Mouse (Mus musculus) gastrocnemius, postnatal 14 days (tissue): ENCODE results near the gene Gm47841. TPM values are rescaled to one million over a fixed set of nuclear protein-coding genes. Genes with fewer than 3 reads are reported as not detected.

ENCODE experiments used
- total RNA-seq, 2 experiments: library from RNA; stranded (reverse); gene quantifications; 2 replicates each; pipeline ENCODE4 v1.2.3; 2021

Gene Gm47841
- total RNA-seq, 2 experiments from 2014 or later = not detected

Other genes starting within 250 kb of the Gm47841 start
- gene Scn8a, start 177.5 kb downstream of the Gm47841 start, total RNA-seq = under 1 TPM; 0.37 to 1.00 TPM
- 1 to 10 TPM; 1.3 to 1.4 TPM for gene Fignl2, start 31.2 kb upstream of the Gm47841 start, total RNA-seq
- not detected for gene Ankrd33, start 68.4 kb upstream of the Gm47841 start, total RNA-seq
- 10 to 100 TPM; 12.9 to 15.0 TPM for gene Acvrl1, start 81.1 kb upstream of the Gm47841 start, total RNA-seq
- gene Acvr1b, start 126.7 kb upstream of the Gm47841 start, total RNA-seq = 10 to 100 TPM; 21.8 to 29.9 TPM
- gene Grasp, start 176.8 kb upstream of the Gm47841 start, total RNA-seq = 1 to 10 TPM; 8.3 to 9.4 TPM
- 10 to 100 TPM; 30.5 to 49.0 TPM for gene Nr4a1, start 206.9 kb upstream of the Gm47841 start, total RNA-seq
- gene Atg101, start 236.9 kb upstream of the Gm47841 start, total RNA-seq = 10 to 100 TPM; 27.7 to 35.0 TPM
- under 1 TPM; 0.22 to 0.29 TPM for gene 6030408B16Rik, start 245.8 kb upstream of the Gm47841 start, total RNA-seq